Mouse (Mus musculus) lung, postnatal 0 days (tissue): ENCODE measurements around the gene Wdfy1.

Experiments
- CTCF ChIP-seq: IDR thresholded peaks from 2 replicates; pipeline ENCODE4 v1.5.1; 2016; ENCODE audit warnings: antibody characterized with exemption, mild to moderate bottlenecking
- EP300 ChIP-seq: IDR thresholded peaks from 2 replicates; pipeline ENCODE4 v1.6.1; 2016; ENCODE audit warnings: antibody characterized with exemption, mild to moderate bottlenecking, control low read depth

DNA sequence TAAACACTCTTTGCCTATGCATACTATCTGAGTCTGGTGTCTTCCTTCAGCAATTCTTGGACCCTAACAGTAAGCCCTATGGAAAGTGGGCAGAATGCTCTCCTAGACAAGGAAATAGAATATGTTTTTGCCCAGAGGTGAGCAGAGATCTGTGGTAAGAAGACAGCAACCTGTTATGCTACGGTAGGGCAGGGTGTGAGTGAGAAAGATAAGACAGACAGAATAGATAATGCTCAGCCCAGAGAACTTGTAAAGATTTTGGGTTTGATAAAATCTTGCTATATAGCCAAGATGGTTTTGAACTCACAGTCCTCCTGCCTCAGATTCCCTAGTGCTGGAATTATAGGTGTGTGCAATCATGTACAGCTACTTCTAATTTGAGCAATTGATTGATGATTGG, 11.5 kb downstream of the Wdfy1 start:
- no peak for TF ChIP-seq CTCF
- no peak for TF ChIP-seq EP300
